Mouse (Mus musculus) stomach, postnatal 0 days (tissue): Measurements from ENCODE around the gene E2f8.

Experiments
- CTCF ChIP-seq: IDR thresholded peaks from 2 replicates; pipeline ENCODE4 v1.5.1; 2016; ENCODE audit warnings: antibody characterized with exemption, low read depth, mild to moderate bottlenecking, moderate library complexity
- EP300 ChIP-seq: optimal IDR thresholded peaks from 2 replicates; pipeline ENCODE3; 2016; ENCODE audit warnings: antibody characterized with exemption

- TF ChIP-seq CTCF (no peak), EP300 (no peak)
Observed at GRCm38 (mm10) chr7:48888751-48889150, 7.4 kb upstream of the E2f8 start.
